Mouse (Mus musculus): ENCODE measurements around the gene Klhl29. TPM values are rescaled to one million over a fixed set of nuclear protein-coding genes. Genes with fewer than 3 reads are reported as not detected.

The Klhl29 gene
- polyA plus RNA-seq, 1 experiment from 2014 or later, result 0.50 TPM

DNA sequence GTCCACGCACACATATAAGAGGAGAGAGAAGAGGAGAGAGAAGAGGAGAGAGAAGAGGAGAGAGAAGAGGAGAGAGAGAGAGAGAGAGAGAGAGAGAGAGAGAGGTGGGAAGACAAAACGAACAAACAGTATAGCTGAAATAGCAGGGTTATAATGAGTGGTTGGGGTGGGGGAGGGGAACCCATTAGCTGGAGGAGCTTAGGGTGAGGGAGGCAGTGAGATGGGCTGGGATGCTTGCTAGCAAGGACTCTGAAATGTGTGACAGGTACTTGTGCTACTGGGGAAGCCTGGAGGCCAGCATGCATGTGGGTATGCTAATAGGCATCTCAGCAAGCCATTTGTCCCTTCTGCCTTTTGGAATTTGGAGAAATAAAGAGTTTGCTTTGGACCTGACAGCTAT is 122.9 kb downstream of the Klhl29 start:
- Histone ChIP-seq H3K27ac (replicated peaks in 1 of 2; ENCODE audit: control insufficient read depth in 1 of 2, insufficient read depth in 1 of 2, low read depth in 2 of 2, low read length in 2 of 2) (no peak overlapping the region), H3K36me3 (ENCODE audit: control insufficient read depth, insufficient read depth, low read length) (no peaks in the 10 kb centered on the region), H3K27me3 (ENCODE audit: control insufficient read depth, insufficient read depth, low read length) (no peaks in the 10 kb centered on the region), H3K9ac (ENCODE audit: low read length) (no peak overlapping the region), H3K4me1 (ENCODE audit: control insufficient read depth in 2 of 2, insufficient read depth in 2 of 2, low read length in 2 of 2) (peaks cover 17 to 24% of the 10 kb centered on the region in 2 experiments), H3K4me2 (ENCODE audit: low read length) (no peak overlapping the region), H3K9me3 (ENCODE audit: control insufficient read depth, low read length) (no peaks in the 10 kb centered on the region), H3K4me3 (ENCODE audit: control insufficient read depth in 1 of 2, insufficient read depth in 1 of 2, low read depth in 1 of 2, low read length in 2 of 2) (no peak overlapping the region)
- WGBS, result 78% methylated on average over 2 of the region's 2 CpGs
- no peak for ATAC-seq (ENCODE audit: insufficient number of reproducible peaks, insufficient read depth, low FRiP score, low read depth)

DNA sequence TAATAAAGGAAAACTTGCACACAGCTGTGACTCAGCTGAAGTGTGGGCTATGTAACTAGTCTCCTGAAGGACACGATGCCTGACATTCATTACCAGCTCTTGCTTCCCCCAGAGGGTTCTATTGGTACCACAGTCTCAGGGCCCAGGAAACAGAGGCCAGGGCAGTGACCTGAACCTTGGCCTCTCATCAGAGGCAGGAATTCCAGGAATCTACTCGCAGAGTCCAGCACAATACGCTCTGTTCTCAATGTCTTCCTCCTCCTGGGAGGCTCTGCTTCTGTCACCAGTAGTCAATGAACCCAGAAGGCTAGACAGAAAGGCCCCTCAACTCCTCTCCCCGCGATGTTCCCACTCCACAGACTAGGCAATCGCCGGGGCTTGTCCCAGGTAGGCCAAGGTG is 125.4 kb downstream of the Klhl29 start:
- 41% methylated on average over 7 of the region's 7 CpGs for WGBS
- Histone ChIP-seq H3K4me1 (ENCODE audit: control insufficient read depth in 2 of 2, insufficient read depth in 2 of 2, low read length in 2 of 2) (peaks cover 28 to 31% of the 10 kb centered on the region in 2 experiments), H3K9ac (ENCODE audit: low read length) (no peak overlapping the region), H3K4me2 (ENCODE audit: low read length) (no peak overlapping the region), H3K27me3 (ENCODE audit: control insufficient read depth, insufficient read depth, low read length) (no peaks in the 10 kb centered on the region), H3K27ac (replicated peaks in 1 of 2; ENCODE audit: control insufficient read depth in 1 of 2, insufficient read depth in 1 of 2, low read depth in 2 of 2, low read length in 2 of 2) (no peak overlapping the region), H3K4me3 (ENCODE audit: control insufficient read depth in 1 of 2, insufficient read depth in 1 of 2, low read depth in 1 of 2, low read length in 2 of 2) (no peak overlapping the region), H3K36me3 (ENCODE audit: control insufficient read depth, insufficient read depth, low read length) (no peaks in the 10 kb centered on the region), H3K9me3 (ENCODE audit: control insufficient read depth, low read length) (no peaks in the 10 kb centered on the region)
- ATAC-seq (ENCODE audit: insufficient number of reproducible peaks, insufficient read depth, low FRiP score, low read depth), result no peak

DNA sequence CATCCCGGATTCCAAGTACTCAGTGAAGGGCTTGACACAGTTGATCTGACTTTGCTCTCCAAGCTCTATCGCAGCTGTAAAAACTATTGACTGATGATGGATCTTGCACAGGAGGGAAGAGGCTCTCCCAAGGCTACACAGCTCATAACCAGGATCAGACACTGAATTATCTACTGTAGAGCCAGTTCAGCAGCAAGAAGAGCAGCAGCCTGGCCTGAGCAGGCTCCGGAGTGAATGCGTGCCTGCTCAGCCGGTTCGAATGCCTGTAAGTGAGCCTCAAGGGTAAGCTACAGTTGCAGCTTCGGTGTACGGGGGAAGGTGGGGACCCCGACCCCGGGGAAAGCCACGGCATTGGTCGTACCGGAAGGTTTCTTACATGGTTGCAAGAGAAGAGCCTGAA is 126.4 kb downstream of the Klhl29 start:
- Histone ChIP-seq H3K4me1 (ENCODE audit: control insufficient read depth in 2 of 2, insufficient read depth in 2 of 2, low read length in 2 of 2) (peaks cover 30 to 32% of the 10 kb centered on the region in 2 experiments), H3K27ac (replicated peaks in 1 of 2; ENCODE audit: control insufficient read depth in 1 of 2, insufficient read depth in 1 of 2, low read depth in 2 of 2, low read length in 2 of 2) (no peak overlapping the region), H3K4me3 (ENCODE audit: control insufficient read depth in 1 of 2, insufficient read depth in 1 of 2, low read depth in 1 of 2, low read length in 2 of 2) (no peak overlapping the region), H3K9ac (ENCODE audit: low read length) (no peak overlapping the region), H3K36me3 (ENCODE audit: control insufficient read depth, insufficient read depth, low read length) (no peaks in the 10 kb centered on the region), H3K9me3 (ENCODE audit: control insufficient read depth, low read length) (no peaks in the 10 kb centered on the region), H3K4me2 (ENCODE audit: low read length) (no peak overlapping the region), H3K27me3 (ENCODE audit: control insufficient read depth, insufficient read depth, low read length) (no peaks in the 10 kb centered on the region)
- ATAC-seq (ENCODE audit: insufficient number of reproducible peaks, insufficient read depth, low FRiP score, low read depth), result no peak
- 90% methylated on average over 13 of the region's 13 CpGs for WGBS

DNA sequence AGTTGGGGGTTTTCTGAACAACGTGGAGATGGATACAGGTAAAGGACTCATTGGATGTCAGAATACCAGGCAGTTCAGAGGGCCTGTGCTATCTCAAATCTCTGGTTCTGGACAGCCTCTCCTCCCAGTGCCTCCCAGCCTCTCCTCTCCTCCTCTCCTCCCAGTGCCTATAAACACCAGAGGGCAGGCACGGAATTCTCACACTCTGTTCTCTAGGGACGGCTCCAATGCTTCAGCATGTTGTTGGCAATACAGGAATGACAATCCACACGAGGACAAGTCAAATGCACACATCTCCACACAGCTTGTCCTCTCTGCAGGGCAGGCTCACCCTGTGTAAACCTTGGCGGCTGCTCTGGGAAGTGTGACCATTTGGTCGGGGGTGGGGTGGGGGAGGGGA is 128.0 kb downstream of the Klhl29 start:
- Histone ChIP-seq H3K9ac (ENCODE audit: low read length) (no peak overlapping the region), H3K27me3 (ENCODE audit: control insufficient read depth, insufficient read depth, low read length) (no peaks in the 10 kb centered on the region), H3K27ac (replicated peaks in 1 of 2; ENCODE audit: control insufficient read depth in 1 of 2, insufficient read depth in 1 of 2, low read depth in 2 of 2, low read length in 2 of 2) (peak overlapping the region; percentile 25 to 48; a peak in 2 of 4 replicates), H3K36me3 (ENCODE audit: control insufficient read depth, insufficient read depth, low read length) (no peaks in the 10 kb centered on the region), H3K9me3 (ENCODE audit: control insufficient read depth, low read length) (no peaks in the 10 kb centered on the region), H3K4me1 (ENCODE audit: control insufficient read depth in 2 of 2, insufficient read depth in 2 of 2, low read length in 2 of 2) (peaks cover 30 to 32% of the 10 kb centered on the region in 2 experiments), H3K4me3 (ENCODE audit: control insufficient read depth in 1 of 2, insufficient read depth in 1 of 2, low read depth in 1 of 2, low read length in 2 of 2) (no peak overlapping the region), H3K4me2 (ENCODE audit: low read length) (no peak overlapping the region)
- WGBS, result 6% methylated on average over 6 of the region's 6 CpGs
- ATAC-seq (ENCODE audit: insufficient number of reproducible peaks, insufficient read depth, low FRiP score, low read depth), result no peak

DNA sequence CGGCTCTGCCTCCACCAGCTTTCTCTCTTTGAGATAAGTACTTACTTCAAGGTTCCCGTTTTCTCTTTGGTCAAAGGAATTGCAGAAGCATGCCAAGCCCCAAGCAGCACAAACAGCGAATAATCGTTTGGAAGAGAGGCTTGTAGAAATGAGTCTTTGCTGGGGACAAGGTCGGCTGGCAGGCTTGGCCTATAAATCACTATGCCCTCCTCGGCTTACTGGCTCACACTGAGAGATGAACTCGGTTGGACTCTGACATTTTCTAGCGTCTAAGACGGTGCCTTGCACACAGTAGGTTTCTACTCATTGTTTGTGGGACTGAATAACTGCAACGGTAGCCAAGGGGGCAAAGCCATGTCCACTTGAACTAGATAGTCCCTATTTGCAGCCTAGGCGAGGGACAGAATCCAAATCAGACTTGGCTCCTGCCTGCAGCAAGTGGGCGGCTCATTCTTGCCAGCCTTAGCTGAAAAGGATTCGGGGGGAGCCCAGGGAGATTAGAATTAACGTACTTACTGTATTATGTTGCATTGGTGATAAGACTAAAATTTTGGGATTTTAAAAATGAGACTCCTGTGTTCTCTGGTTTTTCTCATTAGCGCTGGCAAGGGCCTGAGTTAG is 128.7 kb downstream of the Klhl29 start:
- Histone ChIP-seq H3K36me3 (ENCODE audit: control insufficient read depth, insufficient read depth, low read length) (no peaks in the 10 kb centered on the region), H3K4me1 (ENCODE audit: control insufficient read depth in 2 of 2, insufficient read depth in 2 of 2, low read length in 2 of 2) (peaks cover 30 to 32% of the 10 kb centered on the region in 2 experiments), H3K9ac (ENCODE audit: low read length) (no peak overlapping the region), H3K27me3 (ENCODE audit: control insufficient read depth, insufficient read depth, low read length) (no peaks in the 10 kb centered on the region), H3K4me3 (ENCODE audit: control insufficient read depth in 1 of 2, insufficient read depth in 1 of 2, low read depth in 1 of 2, low read length in 2 of 2) (no peak overlapping the region), H3K4me2 (ENCODE audit: low read length) (no peak overlapping the region), H3K9me3 (ENCODE audit: control insufficient read depth, low read length) (no peaks in the 10 kb centered on the region), H3K27ac (replicated peaks in 1 of 2; ENCODE audit: control insufficient read depth in 1 of 2, insufficient read depth in 1 of 2, low read depth in 2 of 2, low read length in 2 of 2) (peak overlapping the region; percentile 48 to 57)
- 53% methylated on average over 15 of the region's 15 CpGs for WGBS
- no peak for ATAC-seq (ENCODE audit: insufficient number of reproducible peaks, insufficient read depth, low FRiP score, low read depth)

DNA sequence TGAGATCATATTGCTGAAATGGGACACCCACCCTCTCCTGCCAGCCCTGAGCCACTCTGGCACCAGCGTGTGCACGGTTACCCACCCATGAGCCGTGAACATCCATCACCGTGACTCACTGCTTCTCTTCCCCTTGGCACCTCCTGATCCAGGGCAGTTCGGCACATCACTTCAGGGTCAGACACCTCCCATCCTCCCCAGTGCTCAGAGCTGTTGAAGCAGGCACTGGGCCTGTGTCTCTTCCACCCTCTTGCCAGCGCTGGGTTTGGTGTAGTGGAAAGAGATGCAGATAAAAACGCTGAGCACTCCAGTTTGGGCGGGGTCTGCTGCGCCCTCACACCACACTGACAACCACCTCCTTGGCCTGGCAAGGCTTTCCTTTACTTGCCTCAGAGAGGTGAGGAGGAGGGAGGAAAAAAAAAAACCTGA is 129.3 kb downstream of the Klhl29 start:
- no peak overlapping the region for H3K4me3 ChIP-seq (ENCODE audit: control insufficient read depth in 1 of 2, insufficient read depth in 1 of 2, low read depth in 1 of 2, low read length in 2 of 2)
- H3K9ac ChIP-seq (ENCODE audit: low read length), result no peak overlapping the region
- no peaks in the 10 kb centered on the region for H3K27me3 ChIP-seq (ENCODE audit: control insufficient read depth, insufficient read depth, low read length)
- peak; percentile 27; the same call in 1 of the 2 replicates for ATAC-seq (ENCODE audit: insufficient number of reproducible peaks, insufficient read depth, low FRiP score, low read depth)
- no peak overlapping the region for H3K4me2 ChIP-seq (ENCODE audit: low read length)
- H3K9me3 ChIP-seq (ENCODE audit: control insufficient read depth, low read length), result no peaks in the 10 kb centered on the region
- WGBS, result 52% methylated on average over 9 of the region's 9 CpGs
- peak overlapping the region; percentile 48 to 57; a peak in 2 of 4 replicates for H3K27ac ChIP-seq (replicated peaks in 1 of 2; ENCODE audit: control insufficient read depth in 1 of 2, insufficient read depth in 1 of 2, low read depth in 2 of 2, low read length in 2 of 2)
- peaks cover 30 to 32% of the 10 kb centered on the region in 2 experiments for H3K4me1 ChIP-seq (ENCODE audit: control insufficient read depth in 2 of 2, insufficient read depth in 2 of 2, low read length in 2 of 2)
- no peaks in the 10 kb centered on the region for H3K36me3 ChIP-seq (ENCODE audit: control insufficient read depth, insufficient read depth, low read length)

DNA sequence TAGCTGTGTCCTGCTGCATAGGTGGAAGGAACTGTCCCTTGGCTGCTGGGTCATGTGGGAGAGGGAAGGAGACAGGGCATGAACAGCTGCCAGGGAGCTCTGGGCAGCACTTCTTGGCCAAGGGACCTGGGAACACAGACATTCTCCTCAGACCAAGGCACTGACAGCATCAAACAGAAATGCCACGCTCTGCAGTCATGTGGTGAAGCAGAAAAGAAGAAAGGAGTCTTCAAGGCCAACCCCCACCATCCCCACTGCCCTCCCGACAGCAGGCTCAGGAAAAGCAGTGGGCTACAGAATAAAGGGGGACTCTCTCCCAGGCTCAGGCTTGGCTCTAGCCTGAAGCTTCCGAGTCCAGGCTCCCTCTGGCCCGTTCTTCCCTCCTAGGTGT is 130.3 kb downstream of the Klhl29 start:
- Histone ChIP-seq H3K4me2 (ENCODE audit: low read length) (no peak overlapping the region), H3K4me3 (ENCODE audit: control insufficient read depth in 1 of 2, insufficient read depth in 1 of 2, low read depth in 1 of 2, low read length in 2 of 2) (no peak overlapping the region), H3K27ac (replicated peaks in 1 of 2; ENCODE audit: control insufficient read depth in 1 of 2, insufficient read depth in 1 of 2, low read depth in 2 of 2, low read length in 2 of 2) (no peak overlapping the region), H3K4me1 (ENCODE audit: control insufficient read depth in 2 of 2, insufficient read depth in 2 of 2, low read length in 2 of 2) (peaks cover 30 to 32% of the 10 kb centered on the region in 2 experiments), H3K27me3 (ENCODE audit: control insufficient read depth, insufficient read depth, low read length) (no peaks in the 10 kb centered on the region), H3K36me3 (ENCODE audit: control insufficient read depth, insufficient read depth, low read length) (no peaks in the 10 kb centered on the region), H3K9me3 (ENCODE audit: control insufficient read depth, low read length) (no peaks in the 10 kb centered on the region), H3K9ac (ENCODE audit: low read length) (no peak overlapping the region)
- 72% methylated on average over 4 of the region's 4 CpGs for WGBS
- no peak for ATAC-seq (ENCODE audit: insufficient number of reproducible peaks, insufficient read depth, low FRiP score, low read depth)
